Mouse (Mus musculus) small intestine, adult 2 months (tissue): ENCODE measurements around the gene Hsd17b1.

Source experiments
- CTCF ChIP-seq: fragments of 200-500 bp; IDR thresholded peaks from 2 replicates; pipeline ENCODE4 v1.5.1; 2012; ENCODE audit warnings: low read depth, mild to moderate bottlenecking, control low read depth, inconsistent platforms, low read length, moderate library complexity, mixed read lengths; ENCODE audit not compliant: insufficient replicate concordance, insufficient read length; ENCODE audit errors: extremely low read depth
- POLR2A ChIP-seq: fragments of 200-500 bp; IDR thresholded peaks from 2 replicates; pipeline ENCODE4 v1.6.1; 2012; ENCODE audit warnings: low read depth, mild to moderate bottlenecking, control low read depth, inconsistent platforms, low read length, moderate library complexity

- TF ChIP-seq CTCF (no peak), POLR2A (no peak; the same call in 1 of the 2 replicates)
Observed at GRCm38 (mm10) chr11:101063676-101064327, 14.4 kb upstream of the Hsd17b1 start.
